Mouse (Mus musculus): ENCODE measurements around the gene Abca8b.

DNA sequence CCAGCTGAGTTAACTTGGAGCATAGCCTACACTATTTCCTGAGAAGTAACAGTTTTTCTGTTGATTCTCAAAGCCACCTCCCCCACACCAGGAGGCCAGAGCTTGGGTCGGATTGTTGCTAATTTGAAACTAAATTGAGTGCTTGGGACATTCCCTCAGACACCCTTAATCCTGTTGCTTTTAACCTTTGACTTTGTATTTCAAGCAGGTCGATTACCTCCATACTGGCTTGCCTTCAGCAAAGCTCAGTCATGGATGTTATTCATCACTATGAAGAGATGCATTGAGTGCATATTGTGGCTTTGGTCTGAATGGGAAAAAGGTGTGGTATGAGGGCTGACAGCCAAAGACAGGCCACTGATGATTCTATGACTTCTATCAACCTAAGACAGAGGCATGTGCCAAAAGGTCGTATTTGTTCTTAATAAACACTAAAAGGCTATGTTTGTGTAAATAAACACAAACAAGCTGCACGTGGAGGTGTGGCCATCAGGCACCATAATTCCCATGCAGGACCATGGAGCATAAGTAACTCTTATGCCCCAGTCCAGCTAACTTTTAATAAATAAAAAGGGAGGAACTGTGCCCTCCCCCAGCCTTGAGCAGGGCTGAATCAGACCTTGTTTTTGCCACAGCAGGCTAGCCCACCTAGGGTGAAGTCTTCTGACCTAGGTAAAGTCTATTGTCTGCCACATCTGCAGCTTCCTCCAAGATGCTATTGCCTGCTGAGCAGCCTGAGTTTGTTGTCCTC, 95.0 kb downstream of the Abca8b start:
- no peak for TF ChIP-seq CTCF (IDR thresholded peaks at IDR 0.05; ENCODE audit: control insufficient read depth, insufficient read depth, insufficient replicate concordance, low read depth, low read length)
- no peak for TF ChIP-seq POLR2A (IDR thresholded peaks at IDR 0.05; ENCODE audit: control insufficient read depth, low read depth, low read length)

Measured in testis, adult 2 months (tissue).